Mouse (Mus musculus): ENCODE data around the gene Gm8439.

GRCm38 (mm10) chr4:120589070-120589469 lies 525 bp downstream of the Gm8439 start:
- no peak for TF ChIP-seq EP300 (IDR thresholded peaks at IDR 0.05)
- no peak for TF ChIP-seq CTCF (IDR thresholded peaks at IDR 0.05)
